Mouse (Mus musculus) cortical plate, adult 2 months (tissue): Measurements from ENCODE around the gene Ube2n.

Experiments
- CTCF ChIP-seq: fragments of 200-500 bp; IDR thresholded peaks from 2 replicates; pipeline ENCODE4 v1.5.1; 2011; ENCODE audit warnings: mild to moderate bottlenecking, control low read depth, low read length; ENCODE audit not compliant: insufficient read depth; ENCODE audit errors: extremely low read depth
- POLR2A ChIP-seq: fragments of 200-500 bp; IDR thresholded peaks from 2 replicates; pipeline ENCODE4 v1.6.1; 2011; ENCODE audit warnings: mild to moderate bottlenecking, low read length, control low read depth; ENCODE audit not compliant: insufficient read depth; ENCODE audit errors: extremely low read depth

- TF ChIP-seq POLR2A: no peak
- no peak for TF ChIP-seq CTCF
Observed at GRCm38 (mm10) chr10:95517656-95518055, 2.7 kb downstream of the Ube2n start.
